Mouse (Mus musculus) CH12.LX (cell line): ENCODE measurements around the gene Slc12a5. TPM values are rescaled to one million over a fixed set of nuclear protein-coding genes. Genes with fewer than 3 reads are reported as not detected.

Source experiments
- DNase-seq: peaks from one replicate; pipeline ENCODE4 v3.0.0-alpha.2; 2013; ENCODE audit errors: extremely low read depth
- H3K27ac ChIP-seq: 2 replicates; pipeline ENCODE4 v1.5.1; 2012; ENCODE audit warnings: low read depth, mild to moderate bottlenecking, control low read depth, moderate library complexity; ENCODE audit not compliant: insufficient read depth
- H3K27me3 ChIP-seq: replicated peaks from 2 replicates; pipeline ENCODE3; 2012; ENCODE audit warnings: inconsistent platforms
- H3K36me3 ChIP-seq, 2 experiments: replicated peaks in 1 of 2; 2 replicates each; pipeline versions ENCODE3 to v1.6.1; 2012; ENCODE audit warnings: inconsistent platforms in 1 of 2, low read length in 1 of 2, mild to moderate bottlenecking in 1 of 2, mixed read lengths in 1 of 2, moderate library complexity in 1 of 2; ENCODE audit not compliant: control insufficient read depth in 1 of 2, insufficient read depth in 1 of 2
- H3K4me1 ChIP-seq, 2 experiments: 2 replicates each; pipeline ENCODE4 v1.6.1; 2012; ENCODE audit warnings: inconsistent platforms in 1 of 2, moderate library complexity in 1 of 2; ENCODE audit not compliant: insufficient read depth in 2 of 2, control insufficient read depth in 1 of 2
- H3K4me2 ChIP-seq: 2 replicates; pipeline ENCODE4 v1.6.1; 2012; ENCODE audit warnings: low read depth, mild to moderate bottlenecking, control low read depth; ENCODE audit not compliant: poor library complexity, insufficient read depth, severe bottlenecking
- H3K4me3 ChIP-seq, 3 experiments: fragments of 150-350 bp in 1 of 3; sonication (generic) in 1 of 3; replicated peaks in 1 of 3; 2 replicates each; pipeline versions ENCODE3 to v1.5.1; 2011 to 2012; ENCODE audit warnings: low read depth in 2 of 3, low read length in 2 of 3, mild to moderate bottlenecking in 2 of 3, moderate library complexity in 2 of 3, control low read depth in 1 of 3, improper control_type of control experiment in 1 of 3, inconsistent platforms in 1 of 3, mixed read lengths in 1 of 3; ENCODE audit not compliant: poor library complexity in 1 of 3
- H3K79me2 ChIP-seq: replicated peaks from 2 replicates; pipeline ENCODE4 v1.6.1; 2012; ENCODE audit warnings: mild to moderate bottlenecking, moderate library complexity; ENCODE audit not compliant: control insufficient read depth, poor library complexity, insufficient read depth, severe bottlenecking; ENCODE audit errors: extremely low read depth
- H3K9ac ChIP-seq: 2 replicates; pipeline ENCODE4 v1.6.1; 2012; ENCODE audit warnings: low read depth, mild to moderate bottlenecking, control low read depth, moderate library complexity; ENCODE audit not compliant: insufficient read depth
- H3K9me3 ChIP-seq: replicated peaks from 2 replicates; pipeline ENCODE3; 2012; ENCODE audit warnings: low read length, inconsistent platforms, mixed read lengths
- CHD1 ChIP-seq: IDR thresholded peaks from 2 replicates; pipeline ENCODE4 v1.6.1; 2012; ENCODE audit warnings: low read depth, low read length, improper control_type of control experiment, inconsistent platforms
- CTCF ChIP-seq, 2 experiments: IDR thresholded peaks in 1 of 2; conservative IDR thresholded peaks in 1 of 2; 2 replicates each; pipeline ENCODE4 v1.5.1; 2011 to 2012; ENCODE audit warnings: low read depth in 2 of 2, low read length in 2 of 2, improper control_type of control experiment in 1 of 2, inconsistent platforms in 1 of 2, mild to moderate bottlenecking in 1 of 2, moderate library complexity in 1 of 2
- E2F4 ChIP-seq: IDR thresholded peaks from 2 replicates; pipeline ENCODE4 v1.6.1; 2011; ENCODE audit warnings: low read depth, low read length, improper control_type of control experiment; ENCODE audit not compliant: insufficient replicate concordance
- ELF1 ChIP-seq: IDR thresholded peaks from 2 replicates; pipeline ENCODE4 v1.6.1; 2014; ENCODE audit warnings: low read depth, mild to moderate bottlenecking, inconsistent platforms, low read length, improper control_type of control experiment
- ETS1 ChIP-seq: conservative IDR thresholded peaks from 2 replicates; pipeline ENCODE4 v1.6.1; 2012; ENCODE audit warnings: low read depth, mild to moderate bottlenecking, inconsistent platforms, low read length, improper control_type of control experiment, moderate library complexity
- GABPA ChIP-seq: IDR thresholded peaks from 2 replicates; pipeline ENCODE4 v1.6.1; 2012; ENCODE audit warnings: low read depth, low read length, improper control_type of control experiment, inconsistent platforms; ENCODE audit not compliant: insufficient replicate concordance
- IRF4 ChIP-seq: IDR thresholded peaks from 2 replicates; pipeline ENCODE4 v1.6.1; 2014; ENCODE audit warnings: low read depth, mild to moderate bottlenecking, inconsistent platforms, low read length, improper control_type of control experiment
- JUN ChIP-seq: IDR thresholded peaks from 2 replicates; pipeline ENCODE4 v1.6.1; 2011; ENCODE audit warnings: low read depth, mild to moderate bottlenecking, low read length, improper control_type of control experiment, moderate library complexity; ENCODE audit not compliant: insufficient read depth
- KAT2A ChIP-seq: IDR thresholded peaks from 2 replicates; pipeline ENCODE4 v1.6.1; 2012; ENCODE audit warnings: low read length, improper control_type of control experiment, inconsistent platforms; ENCODE audit not compliant: insufficient replicate concordance
- MAX ChIP-seq: IDR thresholded peaks from 2 replicates; pipeline ENCODE4 v1.6.1; 2011; ENCODE audit warnings: low read length, improper control_type of control experiment
- MYC ChIP-seq: IDR thresholded peaks from 2 replicates; pipeline ENCODE4 v1.6.1; 2011; ENCODE audit warnings: low read depth, mild to moderate bottlenecking, improper control_type of control experiment, low read length
- NELFE ChIP-seq: IDR thresholded peaks from 2 replicates; pipeline ENCODE4 v1.6.1; 2011; ENCODE audit warnings: low read depth, low read length, improper control_type of control experiment
- NRF1 ChIP-seq: IDR thresholded peaks from 2 replicates; pipeline ENCODE4 v1.6.1; 2014; ENCODE audit warnings: low read depth, mild to moderate bottlenecking, inconsistent platforms, low read length, improper control_type of control experiment, moderate library complexity
- PAX5 ChIP-seq: IDR thresholded peaks from 2 replicates; pipeline ENCODE4 v1.6.1; 2012; ENCODE audit warnings: low read length, inconsistent platforms, mixed read lengths
- POLR2AphosphoS2 ChIP-seq: IDR thresholded peaks from 2 replicates; pipeline ENCODE4 v1.6.1; 2011; ENCODE audit warnings: low read depth, low read length, improper control_type of control experiment
- SIN3A ChIP-seq: IDR thresholded peaks from 2 replicates; pipeline ENCODE4 v1.6.1; 2012; ENCODE audit warnings: low read length, improper control_type of control experiment, inconsistent platforms
- SMC3 ChIP-seq: IDR thresholded peaks from 2 replicates; pipeline ENCODE4 v1.6.1; 2011; ENCODE audit warnings: low read depth, low read length, improper control_type of control experiment
- TBP ChIP-seq: conservative IDR thresholded peaks from 2 replicates; pipeline ENCODE4 v1.6.1; 2011; ENCODE audit warnings: low read depth, low read length, improper control_type of control experiment
- TCF12 ChIP-seq: IDR thresholded peaks from 2 replicates; pipeline ENCODE4 v1.6.1; 2014; ENCODE audit warnings: low read depth, mild to moderate bottlenecking, inconsistent platforms, low read length, improper control_type of control experiment
- USF2 ChIP-seq: conservative IDR thresholded peaks from 2 replicates; pipeline ENCODE4 v1.6.1; 2011; ENCODE audit warnings: low read depth, low read length, improper control_type of control experiment
- ZC3H11A ChIP-seq: IDR thresholded peaks from 2 replicates; pipeline ENCODE4 v1.6.1; 2012; ENCODE audit warnings: low read depth, mild to moderate bottlenecking, inconsistent platforms, low read length, improper control_type of control experiment
- dilution Hi-C: fragments of 300-500 bp; cut with MboI; formaldehyde crosslinking; loops from 2 replicates; pipeline ENCODE4 v1.14.3; 2020; ENCODE audit warnings: low sequenced_read_pairs; ENCODE audit not compliant: extremely low pct_unique_long_range_greater_than_20kb, extremely low pct_ligation_motif_present
- in situ Hi-C: fragments of 300-500 bp; cut with MboI; formaldehyde crosslinking; loops from 3 replicates; pipeline ENCODE4 v1.14.3; 2019; ENCODE audit warnings: low sequenced_read_pairs, low pct_ligation_motif_present, low pct_unique_long_range_greater_than_20kb, mixed read lengths
- polyA plus RNA-seq: library from polyadenylated mRNA; unstranded; fragments of >175 nt; gene quantifications from 2 replicates; pipeline ENCODE4 v1.2.1, GENCODE M21; 2012; ENCODE audit warnings: low read depth; ENCODE audit not compliant: insufficient read length
- total RNA-seq, 2 experiments: library from RNA; depleted of rRNA; stranded (reverse); fragments of 300-350 nt in 1 of 2; fragments of >200 nt in 1 of 2; gene quantifications; 2 replicates each; pipeline ENCODE4 v1.2.3; 2012 to 2014

Slc12a5 gene
- total and polyA plus RNA-seq, 3 experiments = 0.05 to 0.83 (median 0.30) TPM

GRCm38 (mm10) chr2:164939106-164939505, 21.5 kb upstream of the Slc12a5 start:
- H3K9ac ChIP-seq = no peak overlapping the region
- H3K9me3 ChIP-seq = no peaks in the 10 kb centered on the region
- H3K36me3 ChIP-seq = no peaks in the 10 kb centered on the region
- no peak overlapping the region for H3K27ac ChIP-seq
- no peak overlapping the region for H3K4me3 ChIP-seq
- TF ChIP-seq ZC3H11A (no peak), NRF1 (no peak), ELF1 (no peak), GABPA (no peak), SMC3 (no peak), NELFE (no peak), E2F4 (no peak), ETS1 (no peak), JUN (no peak), MYC (no peak), PAX5 (no peak), IRF4 (no peak)
- dilution Hi-C loops (no loop called here), in situ Hi-C loops (no loop called here)
- peaks cover 25% of the 10 kb centered on the region for H3K27me3 ChIP-seq
- H3K4me2 ChIP-seq = no peak overlapping the region
- H3K4me1 ChIP-seq = peaks cover 3 to 26% of the 10 kb centered on the region in 2 experiments; a peak in 2 of 4 replicates
- H3K79me2 ChIP-seq = no peaks in the 10 kb centered on the region
- no peak for DNase-seq

GRCm38 (mm10) chr2:164940140-164940830, 20.3 kb upstream of the Slc12a5 start, which contains the start of gene Mmp9:
Mmp9 (plus strand) TSS chr2:164940780.
- DNase-seq = no peak
- Histone ChIP-seq H3K79me2 (no peaks in the 10 kb centered on the region), H3K9ac (no peak within 1 kb of the TSS), H3K4me2 (no peak within 1 kb of the TSS), H3K4me1 (peaks cover 3 to 26% of the 10 kb centered on the region in 2 experiments; a peak in 2 of 4 replicates), H3K9me3 (no peaks in the 10 kb centered on the region)
- in situ Hi-C loops = loop anchor here (10.0 kb wide), 1 partner anchor 425 kb away; the partner anchor contains the start of gene Zfp663
- TF ChIP-seq E2F4 (no peak), TBP (no peak), MAX (no peak), JUN (no peak), KAT2A (no peak), SMC3 (no peak), USF2 (no peak), MYC (no peak), ELF1 (no peak), ETS1 (no peak), CHD1 (no peak), CTCF (conservative IDR thresholded peaks at IDR 0.05 in 1 of 2, IDR thresholded peaks at IDR 0.05 in 1 of 2; ENCODE audit: low read depth in 2 of 2, low read length in 2 of 2) (no peak), GABPA (no peak), SIN3A (no peak), ZC3H11A (no peak), POLR2AphosphoS2 (no peak), TCF12 (no peak)
- TF ChIP-seq, all 38 proteins: peak for 0
- dilution Hi-C loops = no loop called here
- H3K36me3 ChIP-seq = no peaks in the 10 kb centered on the region
- H3K27ac ChIP-seq = no peak within 1 kb of the TSS
- H3K27me3 ChIP-seq = peaks cover 21% of the 10 kb centered on the region
- no peak within 1 kb of the TSS for H3K4me3 ChIP-seq
